Mouse (Mus musculus): ENCODE measurements around the gene Grin3b. TPM values are rescaled to one million over a fixed set of nuclear protein-coding genes. Genes with fewer than 3 reads are reported as not detected.

Gene Grin3b
- total RNA-seq, 2 experiments from 2014 or later = 0.14 to 0.16 TPM

DNA sequence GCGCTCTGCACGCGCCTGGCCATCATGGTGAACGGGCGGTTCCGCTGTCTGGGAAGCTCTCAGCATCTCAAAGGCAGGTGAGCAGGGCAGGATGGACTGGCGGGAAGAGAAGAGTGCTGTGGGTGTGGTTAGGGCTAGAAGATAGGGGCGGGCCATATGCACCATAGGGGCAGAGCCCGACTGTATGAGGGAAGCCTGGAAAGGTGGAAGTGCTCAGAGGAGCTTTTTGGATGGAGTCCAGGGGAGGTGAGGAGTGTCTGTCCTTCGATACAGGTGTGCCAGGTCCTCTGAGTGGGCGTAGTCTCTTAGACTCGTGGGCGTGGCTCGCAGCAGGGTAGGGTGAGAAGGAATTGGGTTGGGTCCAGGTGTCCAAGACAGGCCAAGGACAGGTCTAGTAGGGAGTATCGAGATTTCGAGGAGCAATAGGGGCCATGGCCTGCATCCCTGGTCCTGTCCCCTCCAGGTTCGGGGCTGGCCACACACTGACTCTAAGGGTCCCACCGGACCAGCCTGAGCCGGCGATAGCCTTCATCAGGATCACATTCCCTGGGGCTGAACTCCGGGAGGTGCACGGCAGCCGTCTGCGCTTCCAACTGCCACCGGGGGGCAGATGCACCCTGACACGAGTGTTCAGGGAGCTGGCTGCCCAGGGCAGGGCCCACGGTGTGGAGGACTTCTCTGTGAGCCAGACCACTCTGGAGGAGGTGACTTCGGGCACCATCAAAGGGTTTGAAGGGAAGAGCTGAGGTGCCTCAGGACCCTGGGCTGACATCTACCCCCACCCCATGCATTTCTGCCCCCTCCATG lies 44.2 kb downstream of the Grin3b start:
- DNase-seq (ENCODE audit: low spot score in 2 of 2) = no peak

DNA sequence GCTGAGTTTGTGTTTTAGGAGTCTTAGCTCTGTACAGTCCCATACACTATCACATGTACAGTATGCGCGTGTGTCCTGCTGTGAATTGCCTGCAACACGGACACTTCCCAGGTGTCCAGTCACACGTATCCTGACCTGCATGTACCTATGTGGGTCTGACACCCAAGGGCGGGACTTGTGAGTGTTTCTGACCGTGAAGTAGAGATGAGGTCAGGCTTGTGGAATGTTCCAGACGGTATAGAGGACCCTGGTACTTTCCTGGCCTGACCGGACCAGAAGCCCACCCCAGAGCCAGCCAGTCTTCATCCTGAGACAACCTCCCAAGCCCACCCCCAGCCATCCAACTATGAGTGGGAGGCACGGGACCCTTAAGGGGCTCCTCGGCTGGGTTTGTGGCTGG lies 45.1 kb downstream of the Grin3b start:
- DNase-seq (ENCODE audit: low spot score in 2 of 2) = no peak

DNA sequence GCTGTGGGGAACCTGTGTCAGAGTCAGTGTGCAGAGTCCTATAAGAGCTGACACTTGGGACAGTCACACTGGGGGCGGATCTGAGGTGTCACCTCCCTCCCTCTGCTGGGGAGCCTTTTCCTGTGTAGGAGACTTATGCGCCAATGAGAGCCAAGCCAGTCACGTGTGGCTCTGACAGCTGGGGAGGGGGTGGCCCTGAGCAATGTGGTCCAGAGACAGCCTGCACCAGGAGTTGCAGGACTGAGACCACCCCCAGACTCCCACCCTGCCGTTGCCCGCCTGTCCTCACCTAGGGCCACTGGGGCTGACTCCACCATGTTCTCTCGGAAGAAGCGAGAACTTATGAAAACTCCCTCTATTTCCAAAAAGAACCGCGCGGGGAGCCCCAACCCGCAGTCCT lies 46.0 kb downstream of the Grin3b start, which contains the start of gene Arhgap45:
Arhgap45 (plus strand) TSS at position 143 of the 400 bp plus-strand sequence.
- no peak for DNase-seq (ENCODE audit: low spot score in 2 of 2)

DNA sequence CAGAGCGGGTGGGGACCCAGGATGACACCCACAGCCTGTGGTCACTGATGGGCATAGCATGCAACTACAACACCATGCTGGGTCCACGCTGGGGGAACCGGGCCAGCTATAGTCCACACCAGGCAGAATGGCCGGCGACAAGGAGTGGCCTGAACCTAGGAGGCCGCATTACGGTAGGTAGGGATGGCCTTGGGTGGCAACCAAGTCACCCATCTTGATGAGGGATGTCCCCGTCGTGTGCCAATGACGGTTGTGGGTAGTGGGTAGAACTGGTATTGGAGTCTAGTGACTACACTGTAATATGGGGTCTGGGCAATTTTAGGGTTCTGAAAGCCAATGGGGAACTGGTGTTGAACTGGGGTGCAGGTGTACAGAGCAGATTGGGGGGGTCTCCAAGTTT lies 46.4 kb downstream of the Grin3b start:
- no peak for DNase-seq (ENCODE audit: low spot score in 2 of 2)

DNA sequence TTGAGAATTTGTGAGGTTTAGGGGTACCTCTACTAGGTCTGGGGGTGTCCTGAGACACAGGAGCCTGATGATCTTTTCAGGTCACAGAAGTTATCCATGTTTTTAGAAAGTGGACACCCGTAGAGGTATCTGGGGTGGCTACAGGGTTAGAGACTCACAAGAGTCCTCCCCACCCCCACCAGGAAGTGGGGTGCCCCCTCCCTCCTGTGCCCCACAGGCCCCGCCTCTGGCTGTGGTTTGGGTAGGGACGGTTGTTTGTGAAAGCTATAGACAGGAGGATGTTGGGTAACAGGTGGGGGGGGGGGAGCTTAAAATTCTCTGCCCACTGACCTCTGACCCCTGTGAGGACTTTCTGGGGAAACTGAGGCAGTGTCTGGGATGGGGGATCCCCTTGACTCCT lies 46.8 kb downstream of the Grin3b start:
- DNase-seq (ENCODE audit: low spot score in 2 of 2) = no peak

DNA sequence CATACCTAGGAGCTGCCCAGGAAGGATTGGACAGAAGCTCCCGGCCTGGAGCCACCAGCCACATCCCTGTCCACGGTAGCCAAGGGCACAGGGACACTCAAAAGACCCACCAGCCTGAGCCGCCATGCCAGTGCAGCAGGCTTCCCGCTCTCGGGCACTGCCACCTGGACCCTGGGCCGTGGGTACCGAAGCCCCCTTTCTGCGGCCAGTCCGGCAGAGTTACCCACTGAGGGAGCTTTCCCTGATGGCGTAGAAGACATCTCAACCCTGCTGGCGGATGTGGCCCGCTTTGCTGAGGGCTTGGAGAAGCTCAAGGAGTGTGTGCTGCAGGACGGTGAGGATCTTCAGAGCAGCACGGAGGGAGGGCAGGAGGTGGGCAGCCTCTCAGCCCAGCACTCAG lies 47.3 kb downstream of the Grin3b start:
- DNase-seq (ENCODE audit: low spot score in 2 of 2) = no peak

DNA sequence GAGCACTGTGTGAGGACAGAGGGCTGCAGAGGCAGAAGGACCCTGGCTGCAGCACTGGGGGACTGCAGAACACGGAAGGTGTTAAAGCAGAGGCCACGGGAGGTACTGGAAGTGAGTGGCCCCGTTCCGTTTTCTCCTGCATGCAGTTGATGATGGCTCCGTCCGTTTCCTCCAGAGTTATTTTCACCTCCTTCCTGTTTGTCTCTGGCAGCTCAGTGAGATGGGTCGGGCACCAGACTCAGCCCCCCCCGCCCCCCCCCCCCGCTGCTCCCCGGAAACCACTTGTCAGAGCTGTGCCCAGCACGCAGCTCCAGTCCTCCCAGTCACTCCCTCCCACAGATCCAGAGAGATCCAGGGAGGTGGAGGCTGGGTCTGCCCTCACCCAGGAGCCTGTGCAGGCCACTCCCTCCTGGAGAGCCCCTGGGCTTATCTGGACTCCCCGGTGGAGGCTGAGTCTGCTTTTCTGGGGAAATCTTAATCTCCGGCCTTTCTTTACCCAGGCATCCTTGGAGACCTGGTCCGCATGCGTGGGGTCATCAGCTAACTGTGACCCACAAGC lies 48.3 kb downstream of the Grin3b start:
- DNase-seq (ENCODE audit: low spot score in 2 of 2) = no peak

DNA sequence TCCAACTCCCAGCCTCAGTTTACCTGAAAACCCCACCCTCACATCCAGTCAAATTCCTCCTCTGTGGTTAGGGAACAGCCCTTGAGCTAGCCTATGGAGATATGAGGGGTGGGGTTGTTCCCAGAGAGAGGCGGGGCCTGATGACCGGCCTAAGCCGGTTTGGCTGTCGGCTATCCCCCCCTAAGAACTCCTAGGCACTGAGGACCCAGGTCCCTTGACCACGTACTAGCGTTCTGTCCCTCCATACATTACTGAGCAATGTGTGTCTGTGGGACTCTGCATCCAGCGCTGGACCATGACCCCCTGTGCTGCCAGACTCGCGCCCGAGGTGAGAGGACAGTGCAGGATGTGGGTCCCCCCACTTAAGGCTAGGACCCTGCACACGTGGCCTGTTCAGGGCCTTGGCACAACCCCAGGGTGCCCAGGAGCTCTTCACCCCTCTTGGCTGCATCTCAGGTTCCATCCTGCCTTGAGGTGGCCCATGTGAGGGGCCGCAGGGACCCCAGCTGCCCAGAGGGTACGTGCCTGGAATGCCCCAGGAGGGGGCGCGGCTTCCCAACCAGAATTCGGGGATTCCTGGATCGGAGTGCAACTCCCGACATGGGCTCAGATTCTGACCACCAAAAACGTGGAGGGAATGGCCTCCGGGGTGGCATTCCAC lies 49.1 kb downstream of the Grin3b start:
- no peak for DNase-seq (ENCODE audit: low spot score in 2 of 2)

DNA sequence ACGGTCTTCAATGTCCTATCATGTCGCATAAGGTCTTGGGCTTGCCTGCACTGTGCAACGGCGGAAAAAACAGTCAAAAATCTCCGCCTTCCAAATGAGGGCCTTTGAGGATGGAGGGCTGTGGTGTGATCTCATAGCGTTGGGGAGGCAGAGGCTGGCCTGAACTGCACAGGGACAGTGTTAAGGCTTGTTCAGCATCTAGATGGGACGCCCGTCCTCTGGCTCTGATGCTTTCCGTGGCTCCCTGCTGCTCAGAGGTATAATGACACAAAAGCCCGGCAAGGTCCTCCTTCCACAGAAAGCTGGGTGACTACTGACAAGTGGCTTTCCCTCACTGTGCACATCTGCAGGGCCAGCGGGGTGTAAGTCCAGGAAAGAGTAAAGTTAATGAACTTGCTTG lies 49.7 kb downstream of the Grin3b start:
- DNase-seq (ENCODE audit: low spot score in 2 of 2) = no peak

DNA sequence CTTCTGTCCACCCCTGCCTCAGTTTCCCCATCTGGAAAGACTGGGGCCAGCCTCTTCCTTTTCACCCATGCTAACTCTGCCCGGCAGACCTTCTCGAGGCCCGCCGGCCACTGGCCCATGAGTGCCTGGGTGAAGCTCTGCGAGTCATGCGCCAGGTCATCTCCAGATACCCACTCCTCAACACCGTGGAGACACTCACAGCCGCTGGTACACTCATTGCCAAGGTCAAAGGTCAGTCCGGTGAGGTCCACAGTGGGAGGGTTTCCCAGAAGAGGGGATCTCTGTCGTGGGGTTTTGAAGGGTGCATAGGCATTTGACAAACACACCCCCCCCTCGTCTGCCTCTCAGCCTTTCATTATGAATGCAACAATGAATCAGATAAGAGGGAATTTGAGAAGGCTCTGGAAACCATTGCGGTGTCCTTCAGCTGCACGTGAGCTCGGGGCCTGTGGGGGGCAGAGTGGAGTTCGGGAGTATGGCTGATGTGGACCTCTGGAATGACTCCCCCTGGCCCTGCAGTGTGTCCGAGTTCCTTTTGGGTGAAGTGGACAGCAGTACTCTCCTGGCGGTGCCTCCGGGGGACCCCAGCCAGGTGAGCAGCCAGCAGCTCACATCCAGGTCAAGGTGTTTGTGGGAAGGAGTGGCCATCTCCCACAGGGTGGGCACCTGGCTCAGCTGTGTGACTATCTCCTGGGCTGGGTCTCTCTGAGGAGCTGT lies 50.2 kb downstream of the Grin3b start:
- DNase-seq (ENCODE audit: low spot score in 2 of 2) = no peak

DNA sequence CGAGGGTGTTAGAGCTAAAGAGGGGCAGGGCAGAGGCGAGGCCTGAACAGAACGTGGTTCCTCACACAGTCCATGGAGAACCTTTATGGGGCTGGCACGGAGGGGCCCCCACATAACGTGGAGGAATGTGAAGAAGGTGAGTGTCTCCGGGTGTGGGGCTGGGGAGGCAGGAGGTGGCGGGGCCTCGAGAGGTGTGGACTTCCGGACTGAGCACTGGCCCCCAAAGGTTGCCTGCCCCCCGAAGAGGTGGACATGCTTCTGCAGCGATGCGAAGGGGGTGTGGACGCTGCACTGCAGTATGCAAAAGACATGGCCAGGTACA lies 50.8 kb downstream of the Grin3b start:
- no peak for DNase-seq (ENCODE audit: low spot score in 2 of 2)

DNA sequence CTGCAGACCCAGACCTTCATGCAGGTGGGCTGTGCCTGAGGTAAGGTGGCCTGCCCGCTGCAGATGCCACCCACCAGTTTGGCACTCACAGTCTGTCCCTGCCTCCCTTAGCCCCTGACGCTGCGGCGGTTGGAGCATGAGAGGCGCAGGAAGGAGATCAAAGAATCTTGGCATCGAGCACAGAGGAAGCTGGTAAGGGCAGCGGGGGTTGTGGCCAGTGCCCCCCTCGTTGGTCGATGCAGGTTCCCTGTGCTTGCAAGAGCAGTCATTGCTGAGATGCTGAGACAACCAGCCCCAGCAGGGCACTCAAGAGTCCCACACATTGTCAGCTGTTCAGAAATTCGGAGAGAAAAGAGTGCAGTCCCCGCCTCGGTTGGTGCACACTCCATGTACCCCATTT lies 51.6 kb downstream of the Grin3b start:
- no peak for DNase-seq (ENCODE audit: low spot score in 2 of 2)

DNA sequence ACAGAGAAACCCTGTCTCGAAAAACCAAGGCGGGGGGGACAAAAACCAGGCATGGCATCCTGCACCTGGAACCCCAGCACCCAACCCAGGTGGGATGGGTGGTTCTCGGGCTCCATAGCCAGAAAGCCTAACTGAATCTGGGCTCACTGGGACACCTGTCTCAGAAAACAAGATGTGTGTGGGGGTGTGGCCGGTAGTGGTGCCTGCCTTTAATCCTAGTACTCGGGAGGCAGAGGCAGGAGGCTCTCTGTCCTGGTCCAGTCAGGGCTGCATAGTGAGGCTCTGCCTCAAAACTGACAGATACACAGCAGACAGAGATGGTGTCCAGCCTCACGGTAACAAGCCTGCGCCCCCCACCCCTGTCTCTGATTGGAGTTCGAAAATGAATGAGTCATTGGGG lies 52.3 kb downstream of the Grin3b start:
- DNase-seq (ENCODE audit: low spot score in 2 of 2) = no peak

DNA sequence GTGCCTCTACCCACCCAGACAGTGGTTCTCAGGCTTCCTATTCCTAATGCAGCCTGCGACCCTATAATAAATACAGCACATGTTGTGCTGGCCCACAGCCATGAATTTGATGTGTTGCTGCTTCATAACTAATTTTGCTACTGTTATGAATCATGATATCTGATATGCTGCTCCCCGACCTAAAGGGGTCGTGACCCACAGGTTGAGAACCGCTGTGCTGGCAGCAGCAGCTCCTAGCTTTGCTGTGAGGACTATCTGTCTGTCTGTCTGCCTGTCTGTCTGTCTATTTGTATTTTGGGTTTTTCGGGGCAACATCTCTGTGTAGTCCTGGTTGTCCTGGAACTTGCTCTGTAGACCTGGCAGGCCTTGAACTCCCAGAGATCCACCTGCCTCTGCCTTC lies 53.2 kb downstream of the Grin3b start:
- DNase-seq (ENCODE audit: low spot score in 2 of 2) = no peak

DNA sequence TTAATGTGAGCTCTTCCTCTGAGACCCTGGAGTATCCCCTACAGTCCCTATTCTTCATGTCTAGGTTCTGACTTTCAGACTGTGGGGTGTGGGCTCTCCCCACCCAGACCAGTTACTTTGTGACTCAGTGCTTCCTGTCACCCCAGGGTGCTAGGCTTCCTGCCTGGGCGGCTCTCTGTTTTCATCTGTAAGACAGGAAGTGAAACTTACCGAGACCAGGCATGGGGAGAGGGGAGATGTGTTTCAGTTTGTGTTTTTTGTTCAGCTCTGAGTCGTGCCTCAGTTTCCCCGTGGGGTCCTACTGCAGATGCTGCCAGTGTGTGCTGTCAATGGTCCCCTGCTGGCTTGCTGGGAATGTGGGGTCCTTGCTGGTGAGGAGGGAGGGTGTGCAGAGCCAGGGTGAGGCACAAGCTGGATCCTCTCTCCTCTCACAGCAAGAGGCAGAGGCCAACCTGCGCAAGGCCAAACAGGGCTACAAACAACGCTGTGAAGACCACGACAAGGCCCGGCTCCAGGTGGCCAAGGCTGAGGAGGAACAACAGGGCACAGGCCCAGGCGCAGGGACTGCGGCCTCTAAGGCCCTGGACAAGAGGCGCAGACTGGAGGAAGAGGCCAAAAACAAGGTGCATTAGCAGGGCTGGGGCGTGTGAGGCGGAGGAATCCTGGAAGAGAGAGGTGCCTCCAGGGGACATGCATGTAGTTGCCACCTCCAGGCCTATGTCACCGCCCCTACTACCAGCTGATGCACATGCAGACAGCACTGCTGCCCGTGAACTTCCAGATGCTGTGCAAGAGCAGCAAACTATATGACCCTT lies 53.9 kb downstream of the Grin3b start:
- DNase-seq (ENCODE audit: low spot score in 2 of 2) = no peak

DNA sequence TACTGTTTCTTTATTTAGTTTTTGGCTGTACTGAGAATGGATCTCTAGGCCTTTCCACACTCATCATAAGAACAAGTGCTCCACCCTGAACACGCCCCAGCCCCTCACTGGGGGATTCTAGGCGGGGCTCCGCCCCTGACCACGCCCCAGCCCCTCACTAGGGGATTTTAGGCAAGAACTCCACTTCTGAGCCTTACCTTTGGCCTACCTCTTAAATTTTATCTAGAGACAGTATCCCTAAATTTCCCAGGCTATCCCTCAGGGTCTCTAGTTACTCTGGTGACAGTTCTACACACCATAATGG lies 54.5 kb downstream of the Grin3b start:
- no peak for DNase-seq (ENCODE audit: low spot score in 2 of 2)

DNA sequence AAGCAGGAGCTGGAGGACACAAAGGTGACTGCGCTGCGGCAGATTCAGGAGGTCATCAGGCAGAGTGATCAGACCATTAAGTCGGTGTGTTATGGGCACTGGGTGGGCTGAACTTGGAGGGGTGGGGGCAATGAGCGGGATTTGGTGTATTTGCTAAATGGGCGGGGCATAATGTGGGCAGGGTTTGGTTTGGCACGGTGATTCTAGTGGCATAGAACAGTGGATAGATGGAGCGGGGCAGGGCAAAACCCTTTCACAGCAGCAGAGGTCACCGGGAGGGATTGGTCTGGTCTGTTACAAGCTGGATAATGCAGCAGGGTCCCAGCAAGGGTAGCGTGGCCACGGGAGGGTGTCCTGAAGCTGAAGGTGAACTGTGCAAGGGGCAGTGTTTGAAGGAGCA lies 54.9 kb downstream of the Grin3b start:
- no peak for DNase-seq (ENCODE audit: low spot score in 2 of 2)

DNA sequence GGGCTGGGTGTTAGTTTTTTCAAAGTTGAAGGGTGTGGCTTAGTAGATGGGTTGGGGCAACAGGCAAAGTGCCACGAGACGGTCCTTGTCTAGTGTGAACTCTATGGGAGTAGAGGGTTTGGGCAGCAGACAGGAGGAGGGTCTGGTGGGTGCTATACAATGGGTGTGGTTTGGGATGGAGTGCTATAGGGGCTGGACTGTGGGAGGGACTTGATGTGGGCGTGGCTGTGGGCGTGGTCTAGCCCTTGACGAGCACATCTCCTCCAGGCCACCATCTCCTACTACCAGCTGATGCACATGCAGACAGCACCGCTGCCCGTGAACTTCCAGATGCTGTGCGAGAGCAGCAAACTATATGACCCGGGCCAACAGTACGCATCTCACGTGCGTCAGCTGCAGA lies 55.4 kb downstream of the Grin3b start:
- no peak for DNase-seq (ENCODE audit: low spot score in 2 of 2)
